Mouse (Mus musculus): ENCODE data around the gene Tmem54.

Gene Tmem54

DNA sequence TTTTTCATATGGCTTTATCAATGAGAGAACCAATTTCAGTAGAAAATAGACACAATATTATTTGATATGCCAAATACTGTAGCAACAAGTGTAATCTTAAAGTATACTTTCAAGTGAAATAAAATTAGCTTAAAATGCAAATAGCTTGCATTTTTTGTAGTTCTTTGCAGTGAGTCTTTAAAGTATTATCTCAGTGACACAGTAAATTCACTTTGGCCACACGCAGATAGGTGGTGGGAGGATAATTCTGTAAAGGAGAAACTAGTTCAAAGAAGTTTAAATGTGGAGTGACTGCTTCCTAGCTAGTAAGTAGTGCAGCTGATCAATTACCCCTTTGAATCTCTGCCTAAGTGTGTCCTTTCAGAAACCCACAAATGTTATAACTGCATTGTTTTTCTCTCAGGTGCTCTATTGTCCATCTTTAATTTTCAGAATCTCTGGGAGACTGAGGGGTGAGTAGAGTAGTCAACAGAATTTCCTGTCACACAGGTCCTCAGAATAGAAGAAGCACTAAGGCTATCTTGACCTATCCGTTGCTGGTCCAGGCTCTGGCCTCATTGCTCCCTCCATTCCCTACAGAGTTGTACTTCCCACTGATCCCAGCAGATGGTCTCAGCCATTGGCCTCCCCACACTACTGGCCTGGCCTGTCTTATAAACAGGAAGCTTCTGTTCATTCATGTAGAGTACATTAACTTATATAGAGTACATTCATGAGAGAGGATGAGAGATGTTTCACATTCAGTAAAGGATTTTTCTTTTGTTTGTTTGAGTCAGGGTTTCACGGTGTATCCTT, 42.9 kb upstream of the Tmem54 start:
- Histone ChIP-seq H3K27me3 (ENCODE audit: insufficient read depth, low read length) (no peaks in the 10 kb centered on the region), H3K36me3 (ENCODE audit: insufficient read depth, low read length) (peaks cover 7% of the 10 kb centered on the region), H3K4me1 (replicated peaks; ENCODE audit: low read depth, low read length) (peaks cover 64% of the 10 kb centered on the region), H3K9me3 (ENCODE audit: low read length) (no peaks in the 10 kb centered on the region), H3K4me3 (replicated peaks; ENCODE audit: low read length) (no peak overlapping the region)
- TF ChIP-seq POU5F1 (IDR thresholded peaks at IDR 0.05; ENCODE audit: borderline replicate concordance, low read length) (no peak), CTCF (conservative IDR thresholded peaks at IDR 0.05; ENCODE audit: low read length) (no peak), NANOG (IDR thresholded peaks at IDR 0.05; ENCODE audit: borderline replicate concordance, low read length) (no peak)

DNA sequence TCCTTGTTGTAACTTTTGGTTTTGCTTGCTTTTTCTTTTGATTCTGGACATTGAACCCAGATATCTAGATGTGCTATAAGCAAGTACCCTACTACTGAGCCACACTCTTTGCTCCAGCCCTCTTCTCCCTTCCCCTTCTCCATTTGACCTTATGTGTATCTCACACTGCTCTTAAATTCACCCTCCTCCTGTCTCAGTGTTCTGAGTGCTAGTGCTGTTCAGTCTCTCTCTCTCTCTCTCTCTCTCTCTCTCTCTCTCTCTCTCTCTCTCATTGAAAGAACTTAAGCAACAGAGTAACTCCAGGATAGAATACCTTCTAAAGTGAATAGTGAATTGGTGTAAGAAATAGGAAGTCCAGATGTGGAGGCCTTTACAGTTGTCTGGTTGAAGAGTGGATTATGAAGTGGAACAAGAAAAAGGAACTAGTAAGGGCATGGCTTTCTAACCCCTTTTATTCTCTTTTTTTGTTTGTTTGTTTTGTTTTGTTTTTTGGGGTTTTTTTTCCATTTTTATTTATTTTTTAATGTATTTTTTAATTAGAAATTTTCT, 39.6 kb upstream of the Tmem54 start:
- no peaks in the 10 kb centered on the region for H3K9me3 ChIP-seq (ENCODE audit: low read length)
- H3K4me1 ChIP-seq (replicated peaks; ENCODE audit: low read depth, low read length) = peaks cover 60% of the 10 kb centered on the region
- peaks cover 16% of the 10 kb centered on the region for H3K36me3 ChIP-seq (ENCODE audit: insufficient read depth, low read length)
- TF ChIP-seq POU5F1 (IDR thresholded peaks at IDR 0.05; ENCODE audit: borderline replicate concordance, low read length) (no peak), CTCF (conservative IDR thresholded peaks at IDR 0.05; ENCODE audit: low read length) (no peak), NANOG (IDR thresholded peaks at IDR 0.05; ENCODE audit: borderline replicate concordance, low read length) (no peak)
- H3K4me3 ChIP-seq (replicated peaks; ENCODE audit: low read length) = no peak overlapping the region
- H3K27me3 ChIP-seq (ENCODE audit: insufficient read depth, low read length) = no peaks in the 10 kb centered on the region

DNA sequence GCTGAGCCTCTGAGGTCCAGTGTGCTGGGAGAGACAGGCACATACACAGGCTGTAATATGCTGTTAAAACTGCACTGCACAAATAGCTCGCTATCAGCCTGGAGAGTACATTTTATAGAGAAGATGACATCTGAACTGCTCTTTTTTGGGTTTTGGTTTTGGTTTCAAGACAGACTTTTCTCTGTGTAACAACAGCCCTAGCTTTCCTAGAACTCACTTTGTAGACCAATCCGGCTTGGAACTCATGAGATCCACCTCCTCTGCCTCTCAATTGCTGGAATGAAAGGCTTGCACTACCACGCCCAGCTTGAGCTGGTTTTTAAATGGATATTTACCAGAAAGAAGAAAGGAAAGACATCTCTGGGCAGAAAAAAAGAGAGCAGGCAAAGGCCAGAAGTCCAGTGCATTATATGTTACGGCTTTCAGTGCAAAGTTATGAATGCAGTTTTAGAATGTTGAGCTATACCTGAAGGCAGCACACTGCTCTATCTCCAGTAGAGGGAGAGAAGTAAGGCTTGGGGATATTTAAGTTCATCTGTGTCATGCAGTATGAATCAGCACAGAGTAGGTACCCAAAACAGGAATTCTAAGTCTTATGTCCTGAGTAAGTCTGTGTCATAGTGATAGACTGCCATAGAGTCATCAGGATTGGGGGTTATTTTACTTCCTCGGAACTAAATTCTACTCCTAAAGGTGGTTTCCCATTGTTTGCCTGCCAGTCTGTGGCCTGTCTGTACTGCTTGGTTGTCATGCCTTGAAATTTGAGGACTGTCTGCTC, 37.5 kb upstream of the Tmem54 start:
- TF ChIP-seq POU5F1 (IDR thresholded peaks at IDR 0.05; ENCODE audit: borderline replicate concordance, low read length) (no peak), CTCF (conservative IDR thresholded peaks at IDR 0.05; ENCODE audit: low read length) (no peak), NANOG (IDR thresholded peaks at IDR 0.05; ENCODE audit: borderline replicate concordance, low read length) (no peak)
- H3K4me1 ChIP-seq (replicated peaks; ENCODE audit: low read depth, low read length) = peaks cover 42% of the 10 kb centered on the region
- no peaks in the 10 kb centered on the region for H3K27me3 ChIP-seq (ENCODE audit: insufficient read depth, low read length)
- H3K4me3 ChIP-seq (replicated peaks; ENCODE audit: low read length) = no peak overlapping the region
- peaks cover 26% of the 10 kb centered on the region for H3K36me3 ChIP-seq (ENCODE audit: insufficient read depth, low read length)
- no peaks in the 10 kb centered on the region for H3K9me3 ChIP-seq (ENCODE audit: low read length)

DNA sequence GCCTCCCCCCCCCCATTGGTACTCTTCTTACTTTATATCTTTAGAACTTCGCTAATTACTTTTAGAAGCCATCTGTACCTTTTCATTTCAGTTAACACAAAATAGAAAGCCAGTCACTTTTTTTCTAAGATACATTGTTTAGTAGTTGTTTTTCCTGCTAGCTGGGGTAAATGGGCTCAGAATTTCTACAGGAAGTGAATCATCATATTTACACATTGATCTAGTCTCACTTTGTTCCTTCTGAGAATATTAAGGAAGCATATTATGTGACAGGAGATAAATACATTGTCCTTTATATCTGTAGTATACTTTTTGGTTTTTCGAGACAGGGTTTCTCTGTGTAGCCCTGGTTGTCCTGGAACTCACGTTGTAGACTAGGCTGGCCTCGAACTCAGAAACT, 36.5 kb upstream of the Tmem54 start:
- TF ChIP-seq POU5F1 (IDR thresholded peaks at IDR 0.05; ENCODE audit: borderline replicate concordance, low read length) = no peak
- no peak for TF ChIP-seq CTCF (conservative IDR thresholded peaks at IDR 0.05; ENCODE audit: low read length)
- TF ChIP-seq NANOG (IDR thresholded peaks at IDR 0.05; ENCODE audit: borderline replicate concordance, low read length) = no peak
- Histone ChIP-seq H3K9me3 (ENCODE audit: low read length) (no peaks in the 10 kb centered on the region), H3K4me1 (replicated peaks; ENCODE audit: low read depth, low read length) (peaks cover 38% of the 10 kb centered on the region), H3K36me3 (ENCODE audit: insufficient read depth, low read length) (peaks cover 36% of the 10 kb centered on the region), H3K27me3 (ENCODE audit: insufficient read depth, low read length) (no peaks in the 10 kb centered on the region), H3K4me3 (replicated peaks; ENCODE audit: low read length) (no peak overlapping the region)

DNA sequence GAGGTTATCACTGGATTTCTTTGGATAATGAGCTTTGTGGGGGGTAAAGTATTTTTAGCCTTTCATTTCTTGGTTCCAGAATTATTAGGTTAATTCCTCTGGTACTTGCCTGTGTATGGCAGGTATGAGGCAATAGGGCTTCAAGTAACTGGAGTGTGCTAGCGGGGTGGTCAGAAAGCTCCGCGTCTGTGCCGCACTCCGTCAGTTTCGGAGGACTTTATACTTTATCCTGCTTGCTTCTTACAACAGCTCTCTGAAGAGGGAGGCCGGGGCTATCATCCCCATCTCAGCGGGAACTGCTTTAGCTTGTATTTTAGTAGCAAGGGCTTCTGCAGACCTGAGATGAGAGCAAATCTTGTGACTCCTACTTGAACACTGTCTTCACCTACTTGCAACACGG, 26.2 kb upstream of the Tmem54 start:
- Histone ChIP-seq H3K4me3 (replicated peaks; ENCODE audit: low read length) (no peak overlapping the region), H3K27me3 (ENCODE audit: insufficient read depth, low read length) (no peaks in the 10 kb centered on the region), H3K9me3 (ENCODE audit: low read length) (peaks cover 38% of the 10 kb centered on the region), H3K4me1 (replicated peaks; ENCODE audit: low read depth, low read length) (peaks cover 16% of the 10 kb centered on the region), H3K36me3 (ENCODE audit: insufficient read depth, low read length) (peaks cover 100% of the 10 kb centered on the region)
- TF ChIP-seq NANOG (IDR thresholded peaks at IDR 0.05; ENCODE audit: borderline replicate concordance, low read length) (no peak), POU5F1 (IDR thresholded peaks at IDR 0.05; ENCODE audit: borderline replicate concordance, low read length) (no peak), CTCF (conservative IDR thresholded peaks at IDR 0.05; ENCODE audit: low read length) (no peak)

DNA sequence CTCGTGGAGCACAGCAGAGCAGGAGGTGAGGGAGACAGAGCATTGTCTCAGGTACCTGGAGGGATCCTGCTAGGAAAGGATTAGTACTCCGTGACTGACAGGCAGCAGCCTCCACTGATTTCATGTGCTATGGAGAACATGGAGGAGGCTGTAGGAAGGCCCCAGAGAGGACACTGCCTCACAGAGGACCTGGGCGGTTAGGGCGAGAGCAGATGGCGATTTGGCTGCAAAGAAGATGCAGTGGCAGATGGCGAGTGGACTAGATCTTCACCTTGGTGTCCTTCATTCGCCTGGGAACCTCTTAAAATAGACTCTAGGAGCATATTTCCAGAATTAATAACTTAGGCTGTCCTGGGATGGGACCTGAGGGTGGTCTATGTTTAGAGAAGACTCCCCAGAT, 24.3 kb upstream of the Tmem54 start:
- Histone ChIP-seq H3K36me3 (ENCODE audit: insufficient read depth, low read length) (peaks cover 91% of the 10 kb centered on the region), H3K27me3 (ENCODE audit: insufficient read depth, low read length) (no peaks in the 10 kb centered on the region), H3K9me3 (ENCODE audit: low read length) (peaks cover 38% of the 10 kb centered on the region), H3K4me1 (replicated peaks; ENCODE audit: low read depth, low read length) (peaks cover 27% of the 10 kb centered on the region), H3K4me3 (replicated peaks; ENCODE audit: low read length) (no peak overlapping the region)
- no peak for TF ChIP-seq POU5F1 (IDR thresholded peaks at IDR 0.05; ENCODE audit: borderline replicate concordance, low read length)
- TF ChIP-seq CTCF (conservative IDR thresholded peaks at IDR 0.05; ENCODE audit: low read length) = no peak
- TF ChIP-seq NANOG (IDR thresholded peaks at IDR 0.05; ENCODE audit: borderline replicate concordance, low read length) = no peak

DNA sequence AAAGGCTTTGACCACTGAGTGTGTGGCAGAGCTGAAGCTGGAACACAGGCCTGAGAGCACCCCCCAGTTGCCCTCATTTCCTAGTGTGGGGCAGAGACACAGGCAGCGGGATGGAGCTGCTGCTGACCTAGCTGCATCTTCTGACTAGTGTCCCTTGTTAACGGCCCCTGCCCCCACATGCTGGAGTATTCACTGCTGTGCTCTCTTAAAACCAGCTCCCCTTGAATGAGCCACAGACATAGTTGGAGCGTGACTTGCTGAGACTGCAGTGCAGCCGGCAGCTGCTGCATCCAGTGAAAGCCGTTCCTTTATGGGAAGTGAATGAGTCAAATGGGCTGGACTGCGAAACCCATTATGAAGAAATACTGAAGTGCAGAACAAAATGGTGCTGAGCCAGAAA, 23.8 kb upstream of the Tmem54 start:
- Histone ChIP-seq H3K27me3 (ENCODE audit: insufficient read depth, low read length) (no peaks in the 10 kb centered on the region), H3K4me1 (replicated peaks; ENCODE audit: low read depth, low read length) (peaks cover 28% of the 10 kb centered on the region), H3K9me3 (ENCODE audit: low read length) (peaks cover 38% of the 10 kb centered on the region), H3K36me3 (ENCODE audit: insufficient read depth, low read length) (peaks cover 87% of the 10 kb centered on the region), H3K4me3 (replicated peaks; ENCODE audit: low read length) (no peak overlapping the region)
- TF ChIP-seq POU5F1 (IDR thresholded peaks at IDR 0.05; ENCODE audit: borderline replicate concordance, low read length) = no peak

DNA sequence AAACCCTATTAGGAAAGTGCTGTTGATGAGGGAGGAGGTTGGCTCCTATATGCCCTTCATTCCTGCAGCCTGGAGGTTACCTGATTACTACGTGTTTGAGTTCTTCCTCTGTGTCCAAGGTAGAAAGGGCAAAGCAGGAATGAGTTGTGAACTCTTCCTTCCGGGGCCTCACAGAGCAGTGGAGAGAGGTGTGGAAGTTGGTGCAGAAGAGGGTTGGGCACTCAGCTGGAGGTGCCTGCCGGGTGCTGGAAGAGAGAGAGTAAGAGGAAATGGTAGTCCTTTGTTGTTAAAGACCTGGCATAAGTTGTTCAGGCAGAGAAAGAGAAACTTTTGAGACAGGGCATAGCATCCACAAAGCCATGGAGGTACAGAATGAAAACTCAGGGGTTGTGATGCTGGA, 23.4 kb upstream of the Tmem54 start:
- Histone ChIP-seq H3K4me3 (replicated peaks; ENCODE audit: low read length) (no peak overlapping the region), H3K36me3 (ENCODE audit: insufficient read depth, low read length) (peaks cover 82% of the 10 kb centered on the region), H3K9me3 (ENCODE audit: low read length) (peaks cover 35% of the 10 kb centered on the region), H3K4me1 (replicated peaks; ENCODE audit: low read depth, low read length) (peaks cover 32% of the 10 kb centered on the region), H3K27me3 (ENCODE audit: insufficient read depth, low read length) (0 out of 2 replicates have a peak, but pooled peaks cover 1% of the 10 kb centered on the region)
- TF ChIP-seq POU5F1 (IDR thresholded peaks at IDR 0.05; ENCODE audit: borderline replicate concordance, low read length) (no peak), CTCF (conservative IDR thresholded peaks at IDR 0.05; ENCODE audit: low read length) (no peak)

Measured in E14TG2a.4 (cell line).